ENCODE assay signal across 8 mouse cellular contexts in the genomic region with DNA sequence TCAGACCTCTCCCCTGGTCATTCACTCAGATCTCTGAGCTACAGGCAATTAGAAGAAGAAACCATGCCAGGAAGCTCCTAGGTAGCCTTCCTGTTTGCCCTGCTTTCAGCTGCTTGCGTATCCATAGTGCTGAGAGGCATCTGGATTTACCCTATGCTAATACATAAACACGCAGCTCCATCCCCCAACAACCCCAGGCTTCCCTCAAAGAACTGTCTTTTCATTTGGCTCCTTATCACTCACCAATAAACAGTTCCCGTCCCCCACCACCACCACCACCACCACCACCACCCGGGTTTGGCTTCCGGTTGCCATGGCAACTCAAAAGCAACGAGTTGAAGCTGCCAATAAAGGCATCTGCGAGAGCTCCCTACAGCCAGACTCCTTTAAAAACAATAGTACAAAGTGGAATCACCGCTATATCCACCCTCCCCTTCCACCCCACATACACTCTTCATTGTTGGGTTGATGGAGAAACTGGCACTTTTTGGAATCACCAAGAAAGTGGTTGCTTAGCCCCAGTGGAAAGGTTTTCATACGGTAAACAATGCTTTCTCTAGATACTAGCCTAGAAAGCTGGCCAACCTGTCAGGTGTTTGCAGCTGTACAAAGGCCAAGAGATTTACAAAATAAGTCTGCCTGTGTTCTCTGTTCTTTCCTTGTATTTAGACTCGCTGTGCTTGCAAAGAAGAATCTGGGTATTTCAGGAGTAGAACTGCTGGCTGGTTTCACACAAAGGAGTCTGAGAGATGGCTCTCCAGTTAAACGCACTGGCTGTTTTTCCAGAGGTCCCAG. TPM values are rescaled to one million over a fixed set of nuclear protein-coding genes. Genes with fewer than 3 reads are reported as not detected.
DNase-seq lines count a peak whose midpoint lies in the region; ATAC-seq and TF ChIP-seq lines count a peak whose summit lies in the region.

No protein-coding gene starts in this region.

- ATAC-seq in kidney, embryonic 15.5 days (replicated peaks; ENCODE audit: low FRiP score), result no peak
- ATAC-seq in heart, embryonic 13.5 days (ENCODE audit: extremely low read depth, insufficient number of reproducible peaks, low FRiP score, low TSS enrichment), result no peak
- ATAC-seq in neural tube, embryonic 14.5 days (ENCODE audit: low read depth), result peak; percentile 71; the same call in 1 of the 2 replicates

- H3K27ac ChIP-seq in kidney, embryonic 15.5 days, result 0 out of 2 replicates have a peak overlapping the region, but pooled peaks have one; percentile 49
- 0 out of 2 replicates have a peak overlapping the region, but pooled peaks have one; percentile 29 for H3K27ac ChIP-seq in heart, embryonic 13.5 days (replicated peaks)
- peak overlapping the region; percentile 68 for H3K27ac ChIP-seq in neural tube, embryonic 14.5 days (ENCODE audit: low read depth, low read length)

- no peak for DNase-seq in kidney, adult 9 months
- peak; percentile 78 for DNase-seq in embryo, embryonic 11 days
- peak; percentile 80 to 91 for DNase-seq in layer of hippocampus, adult 18-20 months (ENCODE audit: low spot score in 2 of 2)
- DNase-seq in lung, adult 2 months, result peak; percentile 9
- DNase-seq in urinary bladder, postnatal 25 days (ENCODE audit: low spot score), result no peak

- no peaks in the 10 kb centered on the region for H3K9me3 ChIP-seq in kidney, embryonic 15.5 days (replicated peaks)
- H3K9me3 ChIP-seq in heart, embryonic 13.5 days, result no peaks in the 10 kb centered on the region
- H3K9me3 ChIP-seq in neural tube, embryonic 14.5 days (ENCODE audit: control insufficient read depth, low read length), result no peaks in the 10 kb centered on the region

- TF ChIP-seq POLR2A in lung, adult 2 months (IDR thresholded peaks at IDR 0.05; ENCODE audit: borderline replicate concordance, extremely low read depth, low read depth, low read length), result no peak

- TF ChIP-seq CTCF in lung, adult 2 months (IDR thresholded peaks at IDR 0.05; ENCODE audit: insufficient read depth, low read length), result no peak

- peak overlapping the region; percentile 72 for H3K4me2 ChIP-seq in kidney, embryonic 15.5 days
- peak overlapping the region; percentile 96 for H3K4me2 ChIP-seq in heart, embryonic 13.5 days
- H3K4me2 ChIP-seq in neural tube, embryonic 14.5 days (ENCODE audit: low read depth, low read length), result peak overlapping the region; percentile 91

- H3K27me3 ChIP-seq in kidney, embryonic 15.5 days, result 0 out of 2 replicates have a peak, but pooled peaks cover 7% of the 10 kb centered on the region
- H3K27me3 ChIP-seq in heart, embryonic 13.5 days (replicated peaks), result no peaks in the 10 kb centered on the region; the same call in 1 of the 2 replicates
- H3K27me3 ChIP-seq in neural tube, embryonic 14.5 days (ENCODE audit: control insufficient read depth, insufficient read depth, low read length), result no peaks in the 10 kb centered on the region

- no peaks in the 10 kb centered on the region for H3K36me3 ChIP-seq in kidney, embryonic 15.5 days
- H3K36me3 ChIP-seq in heart, embryonic 13.5 days, result no peaks in the 10 kb centered on the region
- H3K36me3 ChIP-seq in neural tube, embryonic 14.5 days (ENCODE audit: control insufficient read depth, insufficient read depth, low read length), result no peaks in the 10 kb centered on the region

- 15% methylated on average over 11 of the region's 11 CpGs for whole genome bisulfite sequencing in kidney, embryonic 15.5 days
- 14% methylated on average over 11 of the region's 11 CpGs for WGBS in heart, embryonic 13.5 days
- 14% methylated on average over 11 of the region's 11 CpGs for WGBS in lung, adult 2 months
- 4% methylated on average over 11 of the region's 11 CpGs for WGBS in neural tube, embryonic 14.5 days

- H3K4me3 ChIP-seq in kidney, embryonic 15.5 days (replicated peaks), result peak overlapping the region; percentile 36
- peak overlapping the region; percentile 54 for H3K4me3 ChIP-seq in heart, embryonic 13.5 days
- H3K4me3 ChIP-seq in lung, adult 2 months (replicated peaks; ENCODE audit: extremely low read depth, low read depth, low read length), result no peak overlapping the region
- H3K4me3 ChIP-seq in neural tube, embryonic 14.5 days (ENCODE audit: low read depth, low read length), result peak overlapping the region; percentile 32

- H3K4me1 ChIP-seq in kidney, embryonic 15.5 days, result peaks cover 28% of the 10 kb centered on the region
- peaks cover 30% of the 10 kb centered on the region for H3K4me1 ChIP-seq in heart, embryonic 13.5 days
- peaks cover 4% of the 10 kb centered on the region for H3K4me1 ChIP-seq in lung, adult 2 months (ENCODE audit: control insufficient read depth, insufficient read depth, low read length)
- peaks cover 12% of the 10 kb centered on the region; the same call in 1 of the 2 replicates for H3K4me1 ChIP-seq in neural tube, embryonic 14.5 days (ENCODE audit: control insufficient read depth, insufficient read depth, low read length)

- H3K9ac ChIP-seq in kidney, embryonic 15.5 days, result peak overlapping the region; percentile 17; the same call in 1 of the 2 replicates
- H3K9ac ChIP-seq in heart, embryonic 13.5 days, result peak overlapping the region; percentile 76
- peak overlapping the region; percentile 18 for H3K9ac ChIP-seq in neural tube, embryonic 14.5 days (replicated peaks; ENCODE audit: low read depth, low read length)

RNA-seq across cellular contexts. Expression of a gene that starts 17.6 kb away (rescaled TPM):
- 15.5 and 15.9 TPM in 2 replicates for polyA plus RNA-seq in kidney, embryonic 15.5 days (2015; fragmentation: Nextera tagmentation; extraction: Ambion mirVana)
- 10.1 and 11.8 TPM in 2 replicates for polyA plus RNA-seq in heart, embryonic 13.5 days (2015; fragmentation: Nextera tagmentation; extraction: Ambion mirVana)
- 100 to 1,000 TPM; 109 to 110 TPM for total RNA-seq in layer of hippocampus, adult 18-20 months (2021)
- 5.2 and 9.2 TPM in 2 replicates for polyA plus RNA-seq in lung, adult 2 months (2012; rRNA removed)
- 30.6 and 32.1 TPM in 2 replicates for polyA plus RNA-seq in neural tube, embryonic 14.5 days (2014; fragmentation: Nextera tagmentation; extraction: Ambion mirVana)

Comparison
In these comparisons a context has a peak if more than half of its experiments do, and no peak if none do; other contexts are left out.
1. H3K9ac ChIP-seq: peak in every context shown above with its lines; median percentile 76 in heart, embryonic 13.5 days; 18 in neural tube, embryonic 14.5 days; 17 in kidney, embryonic 15.5 days.
2. DNase-seq: peak in embryo, embryonic 11 days (single experiment), layer of hippocampus, adult 18-20 months (2 of 2) and lung, adult 2 months (single experiment); none in kidney, adult 9 months (single experiment) and urinary bladder, postnatal 25 days (single experiment).
3. Peak in every context shown above with its lines, with median percentiles within 50 percentile points of each other: H3K27ac ChIP-seq and H3K4me2 ChIP-seq.